Mouse (Mus musculus) heart, adult 18-20 months (tissue): ENCODE results near the gene Dnah6. TPM values are rescaled to one million over a fixed set of nuclear protein-coding genes. Genes with fewer than 3 reads are reported as not detected.

ENCODE experiments used
- DNase-seq, 2 experiments: peaks; one replicate each; pipeline ENCODE4 v3.0.0; 2021 to 2022; ENCODE audit warnings: mixed read lengths in 1 of 2
- total RNA-seq, 2 experiments: library from RNA; stranded (reverse); gene quantifications; 2 replicates each; pipeline ENCODE4 v1.2.3; 2021

The Dnah6 gene
- total RNA-seq, 2 experiments from 2014 or later = 0.05 to 0.51 TPM

DNA sequence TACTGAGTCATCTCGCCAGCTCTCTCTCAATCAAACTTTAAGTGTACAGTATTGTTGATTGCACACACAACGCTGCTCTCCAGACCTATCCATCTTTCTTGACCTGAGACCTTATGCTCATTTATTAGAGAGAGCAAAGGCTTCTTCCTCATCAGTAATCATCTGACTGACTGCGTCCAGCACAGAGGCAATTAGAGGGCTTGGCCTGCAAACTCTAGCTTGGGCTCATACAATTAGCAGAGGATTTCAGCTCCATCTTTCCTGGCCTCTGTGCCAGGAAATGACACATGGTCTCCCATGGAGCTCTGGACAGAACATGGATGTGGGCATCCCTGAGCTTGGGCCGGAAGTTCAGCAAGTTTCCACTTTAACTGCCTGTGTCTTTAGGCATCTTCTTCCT, 193.6 kb downstream of the Dnah6 start:
- DNase-seq = no peak

GRCm38 (mm10) chr6:73026898-73027297, 194.6 kb downstream of the Dnah6 start:
- DNase-seq = no peak

GRCm38 (mm10) chr6:73020061-73020460, 201.4 kb downstream of the Dnah6 start:
- DNase-seq = peak in 1 of 2 experiments; percentile 31

DNA sequence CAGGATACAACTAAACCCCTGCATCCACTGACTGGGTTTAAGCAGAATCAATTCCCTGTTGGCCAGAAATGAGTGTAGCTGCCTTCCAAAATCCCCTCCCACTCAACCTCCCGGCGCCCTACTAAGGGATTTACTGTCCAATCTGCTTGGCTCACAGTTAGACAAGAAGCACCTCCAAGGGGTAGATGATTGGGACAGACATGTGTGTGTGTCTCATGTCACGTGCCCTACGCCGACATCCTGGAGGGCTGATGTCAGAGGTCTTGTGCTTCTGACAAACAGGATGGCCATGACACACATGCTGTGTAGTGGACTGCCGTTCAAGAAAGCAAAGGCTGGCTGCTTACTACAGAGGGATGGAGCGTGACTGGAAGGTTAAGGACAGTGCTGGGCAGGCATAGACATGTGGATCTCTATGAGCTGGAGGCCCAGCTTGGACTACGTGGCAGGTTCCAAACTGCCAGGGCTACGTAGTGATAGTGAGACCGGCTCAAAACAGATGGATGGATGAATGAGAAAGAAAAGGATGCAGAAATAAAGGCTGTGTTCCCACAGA, 202.6 kb downstream of the Dnah6 start:
- DNase-seq = no peak

- DNase-seq = peak; percentile 20 to 29
These were observed 206.9 kb downstream of the Dnah6 start for GRCm38 (mm10) chr6:73014317-73015160.

DNA sequence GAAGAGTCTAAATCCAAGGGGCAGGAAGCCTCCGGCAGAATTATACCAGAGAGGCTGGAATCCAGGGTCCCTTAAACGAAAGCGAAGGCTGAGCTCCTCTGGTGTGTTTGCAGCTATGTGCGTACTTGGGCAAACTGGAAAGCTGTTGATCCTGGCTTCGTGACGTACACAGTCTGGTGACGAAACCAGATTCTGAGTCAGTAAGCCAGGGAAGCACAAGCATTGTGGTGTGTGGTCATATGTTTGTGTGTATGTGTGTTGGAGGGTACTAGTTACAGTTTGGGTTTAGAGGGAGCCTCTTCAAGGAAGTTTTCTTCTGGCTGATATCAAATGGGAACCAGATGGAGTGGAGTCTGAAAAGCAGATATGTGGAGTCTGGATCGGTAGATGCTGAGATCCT, 208.5 kb downstream of the Dnah6 start:
- DNase-seq = no peak

DNA sequence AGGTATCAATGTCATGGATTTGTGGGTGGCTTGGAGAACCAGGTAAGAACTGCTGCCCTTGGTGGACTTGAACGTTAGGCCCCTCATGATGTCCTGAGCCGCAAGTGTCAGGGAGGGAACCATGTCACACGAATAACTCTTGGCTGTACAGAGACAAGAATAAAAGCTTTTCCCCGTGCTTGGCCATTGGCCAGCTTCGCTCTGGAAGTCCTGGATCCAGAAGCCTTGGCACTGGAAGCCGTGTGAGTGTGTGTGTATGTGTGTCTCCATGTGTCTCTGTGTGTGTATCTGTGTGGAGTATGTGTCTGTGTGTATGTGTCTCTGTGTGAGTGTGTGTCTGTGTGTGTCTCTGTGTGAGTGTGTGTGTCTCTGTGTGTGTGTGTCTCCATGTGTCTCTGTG, 209.6 kb downstream of the Dnah6 start:
- peak; percentile 20 to 32 for DNase-seq

GRCm38 (mm10) chr6:73010073-73010472, 211.4 kb downstream of the Dnah6 start:
- peak; percentile 79 to 89 for DNase-seq

- no peak for DNase-seq
These were observed 217.8 kb downstream of the Dnah6 start for GRCm38 (mm10) chr6:73003601-73004000.

DNA sequence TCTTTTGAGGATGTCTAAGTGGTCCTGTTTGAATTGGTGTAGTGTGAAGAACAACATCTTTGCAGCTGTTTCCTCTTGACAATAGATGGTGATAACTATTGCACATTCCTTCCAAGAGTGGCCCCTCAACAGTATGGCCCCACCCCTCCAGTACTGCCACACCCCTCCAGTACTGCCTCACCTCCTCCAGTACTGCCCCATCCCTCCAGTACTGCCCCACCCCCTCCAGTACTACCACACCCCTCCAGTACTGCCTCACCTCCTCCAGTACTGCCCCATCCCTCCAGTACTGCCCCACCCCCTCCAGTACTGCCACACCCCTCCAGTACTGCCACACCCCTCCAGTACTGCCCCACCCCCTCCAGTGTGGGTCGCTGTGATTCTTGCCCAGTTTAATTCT, 219.1 kb downstream of the Dnah6 start:
- DNase-seq = no peak

GRCm38 (mm10) chr6:72998809-72999208, 222.6 kb downstream of the Dnah6 start:
- DNase-seq = no peak

GRCm38 (mm10) chr6:72993688-72994082, 227.8 kb downstream of the Dnah6 start:
- DNase-seq = no peak

DNA sequence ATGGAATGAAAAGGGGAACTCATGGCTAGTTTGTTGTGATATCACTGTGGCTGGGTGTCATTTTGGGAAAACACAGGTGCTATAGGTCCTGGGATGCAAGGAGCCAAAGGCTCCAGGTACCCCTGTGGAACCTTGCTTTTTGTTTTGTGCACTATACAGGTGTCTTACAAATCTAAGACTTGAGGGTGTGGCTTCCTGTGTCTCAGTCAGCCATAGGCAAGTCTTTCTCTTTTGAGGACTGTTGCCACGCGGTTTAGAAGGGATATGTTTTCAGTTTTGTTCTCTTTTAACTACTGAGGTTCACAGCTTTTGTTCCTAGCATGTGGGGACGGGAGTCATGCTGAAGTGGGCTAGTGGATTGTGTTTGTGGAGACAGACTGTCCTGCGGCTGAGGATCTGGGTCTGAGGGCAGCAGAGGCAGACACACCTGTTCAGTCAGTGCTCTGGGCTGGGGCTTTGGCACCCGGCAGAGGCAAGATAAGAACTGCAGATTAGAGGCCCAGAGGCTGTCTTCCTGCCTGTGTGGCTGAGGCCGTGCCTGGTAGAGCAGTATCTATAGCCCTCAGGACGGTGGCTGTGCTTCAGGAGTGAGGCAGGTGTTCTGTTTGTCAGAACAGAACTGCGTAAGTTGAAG, 228.3 kb downstream of the Dnah6 start:
- DNase-seq = no peak

DNA sequence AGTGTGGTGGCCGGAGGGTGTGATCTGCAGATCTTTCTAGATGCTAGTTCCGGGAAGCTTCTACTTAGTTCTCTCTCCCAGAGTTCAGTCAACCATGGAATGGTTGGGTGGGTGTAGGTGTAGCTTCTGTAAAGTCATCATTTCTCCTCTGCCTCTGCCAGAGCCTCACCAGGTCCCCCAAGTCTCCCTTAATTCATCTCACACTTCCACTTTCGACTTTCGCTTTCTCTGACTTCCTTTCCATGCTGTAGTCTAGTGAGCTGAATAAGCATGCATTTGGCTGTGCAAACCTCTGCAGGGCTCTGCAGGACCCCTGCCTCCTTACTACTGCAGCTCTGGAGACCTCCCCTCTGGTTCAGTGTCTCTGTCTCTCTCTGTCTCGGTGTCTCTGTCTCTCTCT, 231.2 kb downstream of the Dnah6 start:
- DNase-seq = no peak

- DNase-seq = no peak
These were observed 232.3 kb downstream of the Dnah6 start for GRCm38 (mm10) chr6:72989028-72989736.

DNA sequence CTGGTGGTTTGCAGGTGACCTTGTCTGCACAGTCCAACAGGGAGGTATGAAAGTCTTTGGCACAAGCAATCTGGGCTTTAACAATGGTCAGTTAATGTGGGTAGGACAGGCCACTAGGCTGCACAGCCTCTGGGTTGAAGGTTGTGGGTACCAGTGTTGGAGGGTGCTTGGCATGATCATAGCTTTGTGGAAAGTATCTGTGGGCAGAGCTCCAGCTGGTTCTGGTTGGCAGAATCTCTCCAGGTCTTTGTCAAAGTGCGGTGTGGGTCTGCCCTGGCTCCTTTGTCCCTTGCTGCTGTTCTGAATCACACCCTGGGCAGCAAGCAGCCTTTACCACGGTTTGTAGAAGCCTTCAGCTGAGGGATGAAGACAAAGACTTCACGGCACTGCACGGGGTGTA, 238.9 kb downstream of the Dnah6 start:
- no peak for DNase-seq

DNA sequence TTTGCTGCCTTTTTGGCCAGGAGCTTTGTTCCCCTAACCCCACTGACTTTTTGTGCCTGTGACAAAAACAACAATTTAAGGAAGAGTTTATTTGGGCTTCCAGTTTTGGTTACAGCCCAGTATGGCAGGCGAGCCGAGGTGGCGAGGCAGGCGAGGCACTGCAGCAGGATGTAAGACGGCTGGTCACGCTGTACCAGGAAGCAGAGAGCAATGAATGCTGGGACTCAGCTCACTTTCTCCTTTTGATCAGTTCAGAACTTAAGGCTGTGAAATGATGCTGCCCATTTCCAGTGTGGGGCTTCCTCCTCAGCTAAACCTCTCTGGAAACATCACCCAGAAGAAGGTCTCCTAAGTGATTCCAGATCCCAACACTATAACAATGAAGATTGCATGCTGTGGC, 239.6 kb downstream of the Dnah6 start:
- DNase-seq = peak; percentile 49 to 57

DNA sequence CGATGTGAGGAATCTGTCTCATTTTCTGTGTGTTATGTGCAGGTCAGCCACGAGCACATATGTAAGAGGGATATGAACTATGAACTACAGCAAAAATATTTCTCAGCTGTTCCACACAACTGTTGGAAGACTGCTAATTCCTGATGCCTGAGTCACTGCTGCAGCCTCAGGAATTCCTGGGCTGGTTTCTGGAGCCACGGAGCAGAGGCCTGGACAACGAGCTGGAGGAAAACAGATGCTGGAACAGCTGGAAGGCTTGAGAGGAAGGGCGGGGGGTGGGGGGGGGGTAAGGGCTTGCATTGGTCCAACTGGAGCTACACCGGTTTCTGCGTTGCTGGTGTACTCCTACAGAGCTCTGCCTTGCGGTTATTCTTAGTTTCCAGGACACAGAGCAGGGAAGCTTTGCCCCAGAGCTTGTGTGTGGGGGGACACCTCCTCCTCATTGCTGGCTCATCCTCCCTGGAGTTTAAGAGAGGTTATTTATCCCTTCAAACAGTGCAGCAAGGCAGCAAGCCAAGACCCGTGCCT, 240.3 kb downstream of the Dnah6 start:
- DNase-seq = peak; percentile 75 to 87

- peak; percentile 32 to 51 for DNase-seq
These were observed 244.6 kb downstream of the Dnah6 start for GRCm38 (mm10) chr6:72976866-72977265.

- DNase-seq = no peak
These were observed 250.4 kb downstream of the Dnah6 start for GRCm38 (mm10) chr6:72971074-72971473.

GRCm38 (mm10) chr6:72969787-72970186, 251.7 kb downstream of the Dnah6 start:
- no peak for DNase-seq
